Mouse (Mus musculus): ENCODE results near the gene Nedd1. TPM values are rescaled to one million over a fixed set of nuclear protein-coding genes. Genes with fewer than 3 reads are reported as not detected.

Nedd1 gene
- 50.6 and 55.0 TPM in 2 replicates for polyA plus RNA-seq (2015; fragmentation: Nextera tagmentation; extraction: Ambion mirVana)

DNA sequence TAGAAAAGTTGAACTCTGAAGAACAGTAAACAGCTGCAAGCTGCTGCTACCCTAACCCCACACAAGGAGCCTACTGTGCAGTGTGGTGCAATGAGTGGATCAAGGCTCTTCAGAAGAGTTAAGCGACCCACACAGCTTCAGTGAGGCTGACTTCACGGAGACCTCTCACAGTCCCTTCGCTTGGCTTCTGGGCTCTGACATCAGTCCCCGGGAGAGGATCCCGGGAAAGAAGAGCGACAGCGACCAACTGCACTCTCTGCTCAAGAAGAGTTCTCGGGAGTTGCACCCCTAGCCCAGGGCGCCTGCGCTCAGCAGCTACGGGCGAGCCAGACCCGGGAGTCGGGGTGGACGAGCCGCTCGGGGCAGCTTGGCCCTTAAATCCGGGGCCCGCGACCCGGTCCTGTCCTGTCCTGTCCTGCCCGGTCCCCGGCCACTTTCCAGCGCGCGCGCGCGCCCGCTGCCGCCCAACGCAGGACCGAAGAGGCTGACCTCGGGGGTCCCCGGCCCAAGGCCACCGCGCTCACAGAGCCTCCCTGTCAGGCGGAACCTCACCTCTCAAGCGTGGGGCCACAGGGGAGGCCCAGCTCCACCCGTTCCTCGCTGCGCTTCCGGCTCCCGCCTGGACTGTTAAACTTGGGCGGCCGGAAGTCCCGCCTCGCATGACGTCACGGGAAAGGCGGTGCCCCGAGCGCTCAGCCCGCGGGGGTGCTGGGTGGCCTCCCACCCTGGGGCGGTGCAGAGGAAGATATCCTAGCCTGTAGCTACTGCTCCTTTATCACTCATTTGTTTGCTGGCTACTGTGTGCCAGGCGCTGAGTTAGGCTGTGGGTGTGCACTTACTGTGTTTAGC lies at the start of gene Nedd1:
Gene Nedd1, minus strand, starts transcription at position 650 of the 849 bp plus-strand sequence.
- H3K4me3 ChIP-seq (ENCODE audit: low read length) = peak within 1 kb of the TSS; percentile 72
- H3K27ac ChIP-seq (ENCODE audit: low read length) = peak within 1 kb of the TSS; percentile 86
- under 1% methylated on average over 53 of the region's 57 CpGs for WGBS
- H3K9ac ChIP-seq (ENCODE audit: low read length) = peak within 1 kb of the TSS; percentile 89
- no peaks in the 10 kb centered on the region for H3K4me1 ChIP-seq (replicated peaks; ENCODE audit: control insufficient read depth, insufficient read depth, low read length)
- 0 out of 2 replicates have a peak, but pooled peaks cover 3% of the 10 kb centered on the region for H3K9me3 ChIP-seq (ENCODE audit: control insufficient read depth, low read length)
- H3K4me2 ChIP-seq (ENCODE audit: low read depth, low read length) = peak within 1 kb of the TSS; percentile 63
- H3K36me3 ChIP-seq (ENCODE audit: control insufficient read depth, insufficient read depth, low read length) = peaks cover 6% of the 10 kb centered on the region
- H3K27me3 ChIP-seq (ENCODE audit: control insufficient read depth, insufficient read depth, low read depth, low read length) = no peaks in the 10 kb centered on the region
- peak; percentile 99 for ATAC-seq (ENCODE audit: low read depth)

DNA sequence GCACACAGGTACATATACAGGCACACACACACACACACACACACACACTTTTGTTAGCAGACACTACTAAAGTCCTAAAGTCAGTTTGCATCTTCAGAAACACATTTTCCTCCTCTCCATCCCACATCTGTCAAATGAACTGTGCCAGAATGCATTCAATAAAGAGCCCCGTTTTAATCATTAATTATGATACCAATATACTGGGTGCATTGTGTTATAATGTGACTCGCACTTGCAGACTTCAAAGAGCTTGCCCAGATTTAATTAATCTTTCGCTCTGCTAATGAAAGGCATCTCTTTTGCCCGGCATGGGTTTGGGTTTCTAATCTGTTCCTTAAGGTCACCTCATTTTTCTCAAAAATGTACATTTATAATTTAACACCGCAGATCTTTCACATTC lies 32.1 kb upstream of the Nedd1 start:
- Histone ChIP-seq H3K27ac (ENCODE audit: low read length) (no peak overlapping the region), H3K4me3 (ENCODE audit: low read length) (no peak overlapping the region), H3K27me3 (ENCODE audit: control insufficient read depth, insufficient read depth, low read depth, low read length) (no peaks in the 10 kb centered on the region), H3K36me3 (ENCODE audit: control insufficient read depth, insufficient read depth, low read length) (no peaks in the 10 kb centered on the region), H3K4me1 (replicated peaks; ENCODE audit: control insufficient read depth, insufficient read depth, low read length) (no peaks in the 10 kb centered on the region), H3K9ac (ENCODE audit: low read length) (no peak overlapping the region), H3K4me2 (ENCODE audit: low read depth, low read length) (no peak overlapping the region), H3K9me3 (ENCODE audit: control insufficient read depth, low read length) (no peaks in the 10 kb centered on the region)
- no peak for ATAC-seq (ENCODE audit: low read depth)
- 86% methylated on average over 5 of the region's 5 CpGs for WGBS

DNA sequence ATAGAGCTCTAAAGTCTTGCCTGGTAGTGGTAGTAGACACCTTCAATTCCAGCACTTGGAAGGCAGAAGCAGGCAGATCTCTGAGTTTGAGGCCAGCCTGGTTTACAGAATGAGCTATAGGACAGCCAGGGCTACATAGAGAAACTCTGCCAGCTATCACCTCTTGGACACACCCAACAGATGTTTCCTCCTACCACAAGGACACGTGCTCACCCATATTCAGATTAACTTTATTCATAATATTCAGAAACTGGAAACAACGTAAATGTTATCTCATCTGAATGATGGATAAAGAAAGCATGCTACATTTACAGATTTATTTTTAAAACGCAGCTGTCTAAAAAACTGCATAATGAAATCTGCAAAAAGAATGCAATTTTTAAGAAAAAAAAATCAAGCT lies 8.1 kb upstream of the Nedd1 start:
- 78% methylated on average over 3 of the region's 3 CpGs for WGBS
- Histone ChIP-seq H3K4me1 (replicated peaks; ENCODE audit: control insufficient read depth, insufficient read depth, low read length) (no peaks in the 10 kb centered on the region), H3K36me3 (ENCODE audit: control insufficient read depth, insufficient read depth, low read length) (no peaks in the 10 kb centered on the region), H3K4me2 (ENCODE audit: low read depth, low read length) (no peak overlapping the region), H3K9me3 (ENCODE audit: control insufficient read depth, low read length) (0 out of 2 replicates have a peak, but pooled peaks cover 1% of the 10 kb centered on the region), H3K27me3 (ENCODE audit: control insufficient read depth, insufficient read depth, low read depth, low read length) (no peaks in the 10 kb centered on the region), H3K4me3 (ENCODE audit: low read length) (no peak overlapping the region), H3K27ac (ENCODE audit: low read length) (no peak overlapping the region), H3K9ac (ENCODE audit: low read length) (no peak overlapping the region)
- no peak for ATAC-seq (ENCODE audit: low read depth)

DNA sequence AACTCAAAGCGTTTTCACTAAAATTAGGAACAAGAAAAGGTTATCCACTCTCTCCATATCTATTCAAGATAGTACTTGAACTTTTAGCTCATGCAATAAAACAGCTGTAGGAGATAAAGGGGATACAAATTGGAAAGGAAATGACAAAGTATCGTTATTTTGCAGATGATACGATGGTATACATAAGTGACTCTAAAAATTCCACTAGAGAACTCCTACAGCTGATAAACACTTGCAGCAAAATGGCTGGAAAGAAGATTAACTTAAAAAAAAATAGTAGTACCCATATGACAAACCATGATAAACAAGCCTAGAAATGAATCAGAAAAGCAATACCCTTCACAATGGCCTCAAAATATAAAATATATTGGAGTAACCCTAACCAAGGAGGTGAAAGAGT lies 6.5 kb upstream of the Nedd1 start:
- Histone ChIP-seq H3K4me2 (ENCODE audit: low read depth, low read length) (no peak overlapping the region), H3K27ac (ENCODE audit: low read length) (no peak overlapping the region), H3K4me3 (ENCODE audit: low read length) (no peak overlapping the region), H3K36me3 (ENCODE audit: control insufficient read depth, insufficient read depth, low read length) (no peaks in the 10 kb centered on the region), H3K9me3 (ENCODE audit: control insufficient read depth, low read length) (0 out of 2 replicates have a peak, but pooled peaks cover 3% of the 10 kb centered on the region), H3K4me1 (replicated peaks; ENCODE audit: control insufficient read depth, insufficient read depth, low read length) (no peaks in the 10 kb centered on the region), H3K9ac (ENCODE audit: low read length) (no peak overlapping the region), H3K27me3 (ENCODE audit: control insufficient read depth, insufficient read depth, low read depth, low read length) (no peaks in the 10 kb centered on the region)
- no peak for ATAC-seq (ENCODE audit: low read depth)
- WGBS = 60% methylated on average over 3 of the region's 3 CpGs

DNA sequence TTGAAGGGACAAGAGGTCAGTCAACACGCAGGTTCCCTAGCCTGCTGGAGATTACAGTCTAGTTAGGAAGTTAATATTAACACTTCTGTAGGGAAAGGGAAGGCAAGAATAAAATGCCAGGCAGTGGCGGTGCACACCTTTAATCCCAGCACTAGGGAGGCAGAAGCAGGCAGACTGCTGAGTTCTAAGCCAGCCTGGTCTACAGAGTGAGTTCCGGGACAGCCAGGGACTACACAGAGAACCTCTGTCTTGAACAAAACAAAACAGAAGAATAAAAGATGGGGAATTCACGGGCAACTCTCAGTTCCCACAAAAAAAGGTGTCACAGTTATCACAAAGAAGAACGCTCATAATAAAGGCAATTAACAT lies 384 bp upstream of the Nedd1 start:
- H3K36me3 ChIP-seq (ENCODE audit: control insufficient read depth, insufficient read depth, low read length) = peaks cover 2% of the 10 kb centered on the region
- H3K9me3 ChIP-seq (ENCODE audit: control insufficient read depth, low read length) = 0 out of 2 replicates have a peak, but pooled peaks cover 3% of the 10 kb centered on the region
- H3K9ac ChIP-seq (ENCODE audit: low read length) = peak overlapping the region; percentile 89
- ATAC-seq (ENCODE audit: low read depth) = no peak
- H3K27me3 ChIP-seq (ENCODE audit: control insufficient read depth, insufficient read depth, low read depth, low read length) = no peaks in the 10 kb centered on the region
- H3K27ac ChIP-seq (ENCODE audit: low read length) = peak overlapping the region; percentile 86
- H3K4me2 ChIP-seq (ENCODE audit: low read depth, low read length) = peak overlapping the region; percentile 63
- 27% methylated on average over 5 of the region's 5 CpGs for WGBS
- H3K4me3 ChIP-seq (ENCODE audit: low read length) = peak overlapping the region; percentile 72
- H3K4me1 ChIP-seq (replicated peaks; ENCODE audit: control insufficient read depth, insufficient read depth, low read length) = no peaks in the 10 kb centered on the region

DNA sequence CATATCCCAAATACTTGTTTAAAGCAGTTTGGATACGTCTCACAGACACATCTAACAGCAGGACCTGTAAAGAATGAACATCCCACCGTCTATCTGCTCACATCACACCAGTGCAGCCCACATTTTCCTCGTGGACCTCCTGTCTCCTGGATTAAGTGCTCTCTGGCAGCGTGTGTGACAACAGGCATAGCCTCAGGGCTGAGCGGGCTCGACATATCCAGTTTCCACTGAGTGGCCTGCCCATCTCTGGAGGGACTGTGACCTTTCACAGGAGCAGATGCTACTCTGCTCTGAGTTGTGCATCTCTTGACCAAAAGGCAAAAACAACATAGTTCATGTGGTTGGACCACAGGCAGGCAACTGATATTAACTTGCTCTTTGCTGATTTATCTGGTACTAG lies 23.2 kb downstream of the Nedd1 start:
- Histone ChIP-seq H3K4me3 (ENCODE audit: low read length) (no peak overlapping the region), H3K9me3 (ENCODE audit: control insufficient read depth, low read length) (no peaks in the 10 kb centered on the region), H3K27me3 (ENCODE audit: control insufficient read depth, insufficient read depth, low read depth, low read length) (no peaks in the 10 kb centered on the region), H3K27ac (ENCODE audit: low read length) (no peak overlapping the region), H3K36me3 (ENCODE audit: control insufficient read depth, insufficient read depth, low read length) (peaks cover 7% of the 10 kb centered on the region), H3K4me1 (replicated peaks; ENCODE audit: control insufficient read depth, insufficient read depth, low read length) (no peaks in the 10 kb centered on the region), H3K9ac (ENCODE audit: low read length) (no peak overlapping the region), H3K4me2 (ENCODE audit: low read depth, low read length) (no peak overlapping the region)
- 86% methylated on average over 6 of the region's 6 CpGs for WGBS
- no peak for ATAC-seq (ENCODE audit: low read depth)

DNA sequence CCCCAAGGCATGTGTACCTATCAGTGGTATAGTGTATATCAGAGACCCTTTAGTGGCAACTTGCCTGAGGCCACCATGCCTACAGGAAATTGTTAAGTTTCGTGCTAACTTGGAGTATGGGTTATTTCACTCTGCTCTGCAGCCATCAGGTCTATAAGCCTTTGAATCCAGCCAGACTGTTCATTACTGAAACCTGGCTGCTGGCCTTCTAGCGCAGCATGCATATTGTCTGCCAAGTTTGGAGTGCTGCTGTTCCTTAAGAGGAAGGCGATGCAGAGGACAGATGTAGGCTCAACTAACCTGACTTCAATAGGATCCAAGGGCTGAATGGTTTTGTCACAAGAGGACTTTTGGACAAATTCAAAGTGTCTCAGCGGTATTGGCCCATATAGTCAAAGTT lies 47.2 kb downstream of the Nedd1 start:
- H3K4me3 ChIP-seq (ENCODE audit: low read length) = no peak overlapping the region
- H3K9ac ChIP-seq (ENCODE audit: low read length) = no peak overlapping the region
- WGBS = 82% methylated on average over 4 of the region's 4 CpGs
- no peaks in the 10 kb centered on the region for H3K4me1 ChIP-seq (replicated peaks; ENCODE audit: control insufficient read depth, insufficient read depth, low read length)
- no peaks in the 10 kb centered on the region for H3K36me3 ChIP-seq (ENCODE audit: control insufficient read depth, insufficient read depth, low read length)
- no peak overlapping the region for H3K27ac ChIP-seq (ENCODE audit: low read length)
- no peak overlapping the region for H3K4me2 ChIP-seq (ENCODE audit: low read depth, low read length)
- no peak for ATAC-seq (ENCODE audit: low read depth)
- H3K9me3 ChIP-seq (ENCODE audit: control insufficient read depth, low read length) = no peaks in the 10 kb centered on the region
- no peaks in the 10 kb centered on the region for H3K27me3 ChIP-seq (ENCODE audit: control insufficient read depth, insufficient read depth, low read depth, low read length)

DNA sequence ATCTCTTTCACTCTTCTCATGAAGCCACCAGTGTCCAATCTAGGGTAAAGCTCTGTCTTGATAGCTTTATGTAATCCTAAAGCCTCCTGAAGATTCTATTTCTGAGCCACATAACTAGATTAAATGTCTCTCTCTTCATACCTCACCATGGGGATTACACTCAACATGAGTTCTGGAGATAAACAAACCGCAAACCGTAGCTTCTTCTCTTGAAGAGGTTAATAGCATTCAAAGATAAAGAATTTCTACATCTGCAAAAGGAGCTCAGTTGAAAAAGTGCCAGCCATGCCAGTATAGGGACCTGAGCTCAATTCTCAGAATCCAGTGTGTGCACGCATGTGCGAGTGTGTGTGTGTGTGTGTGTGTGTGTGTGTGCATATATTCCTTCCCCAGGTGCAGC lies 50.3 kb downstream of the Nedd1 start:
- H3K27me3 ChIP-seq (ENCODE audit: control insufficient read depth, insufficient read depth, low read depth, low read length) = no peaks in the 10 kb centered on the region
- H3K27ac ChIP-seq (ENCODE audit: low read length) = no peak overlapping the region
- H3K4me3 ChIP-seq (ENCODE audit: low read length) = no peak overlapping the region
- no peaks in the 10 kb centered on the region for H3K4me1 ChIP-seq (replicated peaks; ENCODE audit: control insufficient read depth, insufficient read depth, low read length)
- H3K9ac ChIP-seq (ENCODE audit: low read length) = no peak overlapping the region
- ATAC-seq (ENCODE audit: low read depth) = no peak
- no peak overlapping the region for H3K4me2 ChIP-seq (ENCODE audit: low read depth, low read length)
- no peaks in the 10 kb centered on the region for H3K36me3 ChIP-seq (ENCODE audit: control insufficient read depth, insufficient read depth, low read length)
- no peaks in the 10 kb centered on the region for H3K9me3 ChIP-seq (ENCODE audit: control insufficient read depth, low read length)
- WGBS = 85% methylated on average over 4 of the region's 4 CpGs

DNA sequence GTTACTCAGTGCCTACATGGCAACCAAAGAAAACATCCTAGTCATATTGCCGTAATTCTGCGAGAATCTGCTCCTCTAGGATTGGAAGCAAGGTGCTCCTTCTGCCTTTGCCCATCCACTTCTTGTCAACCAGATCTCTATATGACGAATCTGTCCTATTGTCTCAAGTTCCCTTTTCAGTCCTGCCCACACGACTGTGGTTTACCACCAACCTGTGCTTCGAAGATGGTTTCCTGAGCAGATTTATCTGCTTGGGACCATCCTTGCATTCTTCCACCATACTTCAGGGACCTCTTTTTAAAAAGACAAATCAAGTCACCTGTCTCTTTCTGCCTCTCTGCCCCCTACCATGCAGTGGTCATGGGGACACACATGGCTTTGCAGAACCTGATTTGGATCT lies 56.9 kb downstream of the Nedd1 start:
- H3K36me3 ChIP-seq (ENCODE audit: control insufficient read depth, insufficient read depth, low read length) = no peaks in the 10 kb centered on the region
- ATAC-seq (ENCODE audit: low read depth) = no peak
- H3K9ac ChIP-seq (ENCODE audit: low read length) = no peak overlapping the region
- no peaks in the 10 kb centered on the region for H3K9me3 ChIP-seq (ENCODE audit: control insufficient read depth, low read length)
- H3K27ac ChIP-seq (ENCODE audit: low read length) = no peak overlapping the region
- H3K27me3 ChIP-seq (ENCODE audit: control insufficient read depth, insufficient read depth, low read depth, low read length) = no peaks in the 10 kb centered on the region
- WGBS = 78% methylated on average over 5 of the region's 5 CpGs
- no peaks in the 10 kb centered on the region for H3K4me1 ChIP-seq (replicated peaks; ENCODE audit: control insufficient read depth, insufficient read depth, low read length)
- no peak overlapping the region for H3K4me2 ChIP-seq (ENCODE audit: low read depth, low read length)
- H3K4me3 ChIP-seq (ENCODE audit: low read length) = no peak overlapping the region

Data from lung, embryonic 16.5 days (tissue).